Mouse (Mus musculus): Measurements from ENCODE around the gene Adam23. TPM values are rescaled to one million over a fixed set of nuclear protein-coding genes. Genes with fewer than 3 reads are reported as not detected.

Adam23 gene
- 0.47 and 0.55 TPM in 2 replicates for polyA plus RNA-seq (2015; fragmentation: Nextera tagmentation; extraction: Ambion mirVana)

DNA sequence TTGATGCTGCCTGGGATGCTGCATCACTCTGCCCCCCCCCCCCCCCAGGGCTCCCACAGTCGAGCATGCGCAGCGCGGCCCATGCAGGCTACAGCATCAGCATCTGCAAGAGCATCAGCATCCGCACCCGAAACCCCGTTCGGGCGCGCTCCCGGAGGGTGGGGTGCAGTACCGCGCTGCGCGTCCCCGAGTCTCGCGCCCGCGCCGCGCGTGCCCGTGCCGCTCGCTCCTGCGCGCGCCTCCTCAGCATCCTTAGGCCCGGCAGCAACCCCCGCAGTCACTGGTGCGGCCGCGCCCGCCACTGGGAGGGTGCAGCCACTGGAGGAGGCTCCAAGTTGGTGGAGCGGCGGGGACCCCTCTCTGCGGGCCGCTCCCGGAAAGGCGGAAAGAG, at the start of gene Adam23:
Gene Adam23 (plus strand): TSS at position 236 of the 391 bp plus-strand sequence.

GRCm38 (mm10) chr1:63615668-63616067, 170.0 kb downstream of the Adam23 start, which contains the start of gene Gm39653:
Gene Gm39653, plus strand, starts transcription at chr1:63615968.

Other genes starting within 250 kb of the Adam23 start
- 0.08 TPM in 1 of 2 replicates, not detected in the other for gene Gpr1, start 231.3 kb upstream of the Adam23 start, polyA plus RNA-seq (2015; fragmentation: Nextera tagmentation; extraction: Ambion mirVana)
- gene Zdbf2, start 172.6 kb upstream of the Adam23 start, polyA plus RNA-seq (2015; fragmentation: Nextera tagmentation; extraction: Ambion mirVana), result 0.92 and 0.99 TPM in 2 replicates
- gene Gm39653, start 170.1 kb downstream of the Adam23 start, polyA plus RNA-seq (2015; fragmentation: Nextera tagmentation; extraction: Ambion mirVana), result not detected in 2 replicates
- not detected in 2 replicates for gene Dytn, start 241.0 kb downstream of the Adam23 start, polyA plus RNA-seq (2015; fragmentation: Nextera tagmentation; extraction: Ambion mirVana)